Mouse (Mus musculus) spleen, adult 18-20 months (tissue): ENCODE measurements at regions not wholly inside any gene's neighbourhood (a gene's known extent, or its start where the extent isn't known, plus 50 kb on each side); places are given as distances from the start of the nearest gene placed in this dataset.

ENCODE experiments used
- DNase-seq, 2 experiments: peaks; one replicate each; pipeline ENCODE4 v3.0.0; 2022; ENCODE audit warnings: mixed read lengths in 2 of 2

- no peak for DNase-seq
Measured at GRCm38 (mm10) chr4:127635262-127635661, 277.3 kb upstream of the Gjb5 start.

GRCm38 (mm10) chr4:127619870-127620269 lies 261.9 kb upstream of the Gjb5 start:
- DNase-seq, result no peak

GRCm38 (mm10) chr4:127612761-127613160 lies 254.8 kb upstream of the Gjb5 start:
- peak in 1 of 2 experiments; percentile 3 for DNase-seq

GRCm38 (mm10) chr4:127600919-127601318 lies 242.9 kb upstream of the Gjb5 start:
- no peak for DNase-seq

GRCm38 (mm10) chr4:127598610-127599009 lies 240.6 kb upstream of the Gjb5 start:
- no peak for DNase-seq

- no peak for DNase-seq
Measured at GRCm38 (mm10) chr4:127594081-127594480, 236.1 kb upstream of the Gjb5 start.

GRCm38 (mm10) chr4:127591540-127591939 lies 233.6 kb upstream of the Gjb5 start:
- no peak for DNase-seq

- no peak for DNase-seq
Measured at GRCm38 (mm10) chr4:127586822-127587221, 228.8 kb upstream of the Gjb5 start.

- no peak for DNase-seq
Measured at GRCm38 (mm10) chr4:127576521-127576920, 218.5 kb upstream of the Gjb5 start.

- no peak for DNase-seq
Measured at GRCm38 (mm10) chr4:127562602-127563001, 204.6 kb upstream of the Gjb5 start.

GRCm38 (mm10) chr4:127558572-127558971 lies 200.6 kb upstream of the Gjb5 start:
- DNase-seq, result no peak

GRCm38 (mm10) chr4:127552456-127553225 lies 194.7 kb upstream of the Gjb5 start:
- DNase-seq, result no peak

- DNase-seq, result no peak
Measured at GRCm38 (mm10) chr4:127549581-127549980, 191.6 kb upstream of the Gjb5 start.

GRCm38 (mm10) chr4:127549018-127549417 lies 191.0 kb upstream of the Gjb5 start:
- no peak for DNase-seq

GRCm38 (mm10) chr4:127545106-127545505 lies 187.1 kb upstream of the Gjb5 start:
- no peak for DNase-seq

- no peak for DNase-seq
Measured at GRCm38 (mm10) chr4:127543276-127543675, 185.3 kb upstream of the Gjb5 start.

- DNase-seq, result no peak
Measured at GRCm38 (mm10) chr4:127542771-127543170, 184.8 kb upstream of the Gjb5 start.

- DNase-seq, result no peak
Measured at GRCm38 (mm10) chr4:127536952-127537351, 179.0 kb upstream of the Gjb5 start.

- DNase-seq, result no peak
Measured at GRCm38 (mm10) chr4:127535630-127536029, 177.6 kb upstream of the Gjb5 start.

- no peak for DNase-seq
Measured at GRCm38 (mm10) chr4:127534411-127534810, 176.4 kb upstream of the Gjb5 start.

- no peak for DNase-seq
Measured at GRCm38 (mm10) chr4:127533726-127534125, 175.7 kb upstream of the Gjb5 start.

- no peak for DNase-seq
Measured at GRCm38 (mm10) chr4:127530779-127531178, 172.8 kb upstream of the Gjb5 start.

GRCm38 (mm10) chr4:127522151-127522550 lies 164.2 kb upstream of the Gjb5 start:
- DNase-seq, result no peak

- DNase-seq, result no peak
Measured at GRCm38 (mm10) chr4:127517978-127518377, 160.0 kb upstream of the Gjb5 start.

GRCm38 (mm10) chr4:127517539-127517938 lies 159.6 kb upstream of the Gjb5 start:
- no peak for DNase-seq
